Mouse (Mus musculus) cerebral cortex, adult 2 months (tissue): ENCODE measurements around the gene Mt2.

ENCODE experiments used
- WGBS: fragments of 180-500 bp; shearing (Covaris S2); methylation state at CpG from one replicate; pipeline ENCODE4 v1.1.7; 2018; 5-methylcytosine and 5-hydroxymethylcytosine counted together

The Mt2 gene

DNA sequence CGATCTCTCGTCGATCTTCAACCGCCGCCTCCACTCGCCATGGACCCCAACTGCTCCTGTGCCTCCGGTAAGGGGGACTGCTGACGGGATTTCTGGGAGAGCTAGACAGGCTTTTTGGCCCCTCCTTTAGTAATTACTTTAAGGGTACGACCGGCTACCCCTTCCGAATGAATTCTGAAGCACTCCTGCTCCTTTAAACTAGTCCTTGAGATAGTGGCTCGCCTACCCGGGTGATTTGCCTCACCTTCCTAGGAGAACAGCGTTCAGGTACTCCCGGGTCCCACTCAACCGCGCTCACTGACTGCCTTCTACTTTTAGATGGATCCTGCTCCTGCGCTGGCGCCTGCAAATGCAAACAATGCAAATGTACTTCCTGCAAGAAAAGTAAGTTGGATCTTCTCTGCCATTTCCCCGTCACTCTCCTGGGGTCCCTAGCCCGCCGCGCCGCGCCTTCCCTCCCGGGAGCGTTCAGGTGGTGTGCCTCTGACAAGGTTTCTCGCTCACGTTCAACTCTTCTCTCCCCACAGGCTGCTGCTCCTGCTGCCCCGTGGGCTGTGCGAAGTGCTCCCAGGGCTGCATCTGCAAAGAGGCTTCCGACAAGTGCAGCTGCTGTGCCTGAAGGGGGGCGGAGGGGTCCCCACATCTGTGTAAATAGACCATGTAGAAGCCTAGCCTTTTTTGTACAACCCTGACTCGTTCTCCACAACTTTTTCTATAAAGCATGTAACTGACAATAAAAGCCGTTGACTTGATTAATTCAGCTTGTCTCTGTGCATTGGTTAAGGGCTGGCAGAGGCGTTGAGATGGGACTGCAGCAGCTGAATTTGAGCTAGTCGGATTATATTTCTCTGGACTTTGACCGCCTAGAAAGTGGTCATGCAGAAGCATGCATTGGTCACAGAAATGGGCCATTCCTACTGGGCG lies 607 bp downstream of the Mt2 start:
- WGBS, result 5% methylated on average over 39 of the region's 39 CpGs

DNA sequence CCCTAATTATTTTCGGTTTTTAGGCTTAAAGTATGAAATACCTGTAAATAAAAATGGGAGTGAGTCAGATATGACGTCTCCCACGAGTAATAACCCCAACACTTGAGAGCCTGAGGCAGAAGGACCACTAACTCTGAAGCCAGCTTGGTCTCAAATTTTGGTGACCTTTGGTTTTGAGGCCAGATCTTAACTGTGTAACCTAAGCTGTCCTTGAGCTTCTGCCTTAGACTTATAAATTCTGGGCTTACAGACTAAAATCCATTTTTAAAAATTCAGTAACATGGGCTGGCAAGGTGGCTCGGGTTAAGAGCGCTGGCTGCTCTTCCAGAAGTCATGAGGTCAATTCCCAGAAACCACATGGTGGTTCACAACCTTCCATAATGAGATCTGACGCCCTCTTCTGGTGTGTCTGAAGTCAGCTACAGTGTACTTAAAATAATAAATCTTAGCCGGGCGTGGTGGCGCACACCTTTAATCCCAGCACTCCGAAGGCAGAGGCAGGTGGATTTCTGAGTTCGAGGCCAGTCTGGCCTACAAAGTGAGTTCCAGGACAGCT lies 1.5 kb downstream of the Mt2 start:
- 75% methylated on average over 11 of the region's 11 CpGs for WGBS

GRCm38 (mm10) chr8:94174619-94175213 lies 2.3 kb downstream of the Mt2 start:
- 58% methylated on average over 7 of the region's 7 CpGs for WGBS

GRCm38 (mm10) chr8:94177716-94178390 lies 5.4 kb downstream of the Mt2 start:
- 55% methylated on average over 7 of the region's 7 CpGs for WGBS

GRCm38 (mm10) chr8:94178857-94179712 lies 6.6 kb downstream of the Mt2 start, which contains the start of gene Mt1:
TSS of gene Mt1 (plus strand) at chr8:94179082.
- WGBS, result under 1% methylated on average over 50 of the region's 50 CpGs

GRCm38 (mm10) chr8:94179713-94180560 lies 7.5 kb downstream of the Mt2 start:
- WGBS, result 15% methylated on average over 25 of the region's 25 CpGs

DNA sequence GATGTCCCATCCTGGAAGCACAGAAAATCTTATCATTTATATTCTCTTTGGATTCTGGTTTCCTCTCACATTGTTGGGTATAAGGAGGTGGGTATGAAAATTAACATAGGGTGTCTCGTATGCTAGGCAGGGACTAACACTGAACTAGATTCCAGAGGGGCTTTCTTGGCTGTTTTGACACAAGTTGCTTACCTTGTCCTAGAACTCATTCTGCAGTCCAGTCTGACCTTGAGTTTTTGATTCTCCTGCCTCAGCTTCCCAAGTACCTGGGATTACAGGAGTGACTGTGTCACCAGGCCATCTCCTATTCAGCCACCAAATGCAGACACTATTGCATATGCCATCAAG lies 8.1 kb downstream of the Mt2 start:
- WGBS, result 86% methylated on average over 1 of the region's 1 CpGs

DNA sequence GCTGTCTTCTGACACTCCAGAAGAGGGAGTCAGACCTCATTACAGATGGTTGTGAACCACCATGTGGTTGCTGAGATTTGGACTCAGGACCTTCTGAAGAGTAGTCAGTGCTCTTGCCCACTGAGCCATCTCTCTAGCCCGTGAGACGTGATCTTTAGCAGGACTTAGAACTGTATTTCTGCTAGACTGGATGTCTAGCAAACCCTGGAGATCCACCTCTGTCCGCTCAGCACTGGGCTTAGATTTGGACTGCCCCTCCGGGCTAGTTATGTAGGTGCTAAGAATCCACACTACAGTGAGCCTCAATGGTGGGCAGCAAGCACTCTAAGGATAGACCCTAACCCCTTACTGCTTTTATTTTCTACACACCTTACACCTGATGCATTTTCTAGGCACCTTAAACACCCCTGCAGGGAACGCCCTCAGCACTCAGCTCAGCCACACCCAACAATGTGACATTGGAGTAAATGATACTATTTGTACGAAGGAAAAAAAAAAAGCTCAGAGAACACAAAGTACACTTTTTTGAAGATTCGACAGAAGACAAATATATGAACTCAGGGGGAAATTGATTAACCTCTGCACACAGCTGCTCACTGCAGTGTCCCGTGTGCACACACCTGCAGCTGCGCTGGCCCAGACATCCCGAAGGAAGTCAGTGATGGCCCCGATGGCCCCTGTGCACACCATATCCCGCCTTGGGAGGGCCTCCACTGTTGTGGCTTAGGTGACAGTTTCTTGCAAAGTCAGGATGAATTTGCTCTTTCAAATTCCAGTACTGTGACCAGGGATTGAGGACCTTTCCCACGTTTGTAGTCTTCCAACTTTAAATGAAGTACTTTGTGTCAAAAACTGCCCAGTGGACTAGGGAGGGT lies 9.8 kb downstream of the Mt2 start:
- WGBS, result 80% methylated on average over 13 of the region's 13 CpGs

GRCm38 (mm10) chr8:94183117-94183516 lies 10.7 kb downstream of the Mt2 start:
- under 1% methylated on average over 16 of the region's 16 CpGs for WGBS

- WGBS, result 64% methylated on average over 12 of the region's 12 CpGs
Measured at GRCm38 (mm10) chr8:94184357-94184843, 11.9 kb downstream of the Mt2 start.

DNA sequence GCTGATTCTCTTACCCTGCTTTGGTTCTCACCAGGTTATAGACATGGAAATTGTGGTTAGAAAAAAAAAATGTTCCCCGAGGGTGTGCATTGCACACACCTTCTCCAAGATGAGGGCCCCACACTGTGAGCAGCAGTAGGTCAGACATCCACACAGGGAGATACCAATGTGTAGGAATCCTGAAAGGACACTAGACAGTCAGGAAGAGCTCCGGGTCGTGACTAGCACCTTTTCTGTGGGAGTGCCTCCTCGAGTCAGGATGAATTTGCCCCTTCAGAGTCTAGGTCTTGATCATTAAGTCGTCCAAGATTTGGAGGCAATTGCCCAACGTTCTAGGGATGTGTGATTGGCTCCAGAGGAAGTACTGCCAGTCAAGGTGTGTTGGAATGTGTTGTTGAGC lies 13.3 kb downstream of the Mt2 start:
- 87% methylated on average over 6 of the region's 6 CpGs for WGBS

- 45% methylated on average over 17 of the region's 17 CpGs for WGBS
Measured at GRCm38 (mm10) chr8:94186542-94186941, 14.1 kb downstream of the Mt2 start.

DNA sequence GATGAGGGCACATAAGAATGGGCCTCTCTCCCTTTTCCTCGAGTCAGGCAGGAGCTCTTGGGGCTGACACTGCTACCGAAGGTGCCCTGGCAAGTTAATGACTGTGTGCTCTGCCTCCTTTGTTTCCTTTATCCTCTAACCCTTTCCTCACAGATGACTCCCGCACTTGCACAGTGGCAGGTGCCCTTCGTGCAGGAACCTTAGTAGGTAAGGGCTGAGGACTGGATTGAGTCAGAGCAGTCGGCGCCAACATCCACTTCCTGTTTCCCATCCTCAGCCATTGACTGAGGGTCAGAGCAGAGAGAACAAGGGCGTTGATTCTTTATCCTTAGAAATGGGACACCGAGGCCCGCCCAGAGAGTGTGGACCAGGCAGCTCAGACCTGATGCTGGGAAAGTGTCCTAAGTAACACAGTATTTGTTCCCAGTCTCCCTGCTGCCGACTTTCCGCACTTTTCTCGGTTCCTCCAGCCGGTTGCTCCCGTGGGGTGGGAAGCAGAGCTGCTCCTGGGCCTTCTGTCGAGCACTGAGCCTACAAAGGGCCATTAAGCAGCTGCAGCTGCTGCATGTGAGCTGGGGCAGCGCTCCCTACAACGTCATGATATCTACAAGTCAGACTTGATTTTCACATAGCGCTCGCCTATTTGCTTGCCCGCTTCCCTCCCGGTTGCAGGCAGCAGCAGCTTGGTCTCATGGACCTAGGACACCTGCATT lies 15.0 kb downstream of the Mt2 start:
- WGBS, result 67% methylated on average over 21 of the region's 21 CpGs

- WGBS, result 52% methylated on average over 13 of the region's 13 CpGs
Measured at GRCm38 (mm10) chr8:94189275-94190031, 17.0 kb downstream of the Mt2 start.

DNA sequence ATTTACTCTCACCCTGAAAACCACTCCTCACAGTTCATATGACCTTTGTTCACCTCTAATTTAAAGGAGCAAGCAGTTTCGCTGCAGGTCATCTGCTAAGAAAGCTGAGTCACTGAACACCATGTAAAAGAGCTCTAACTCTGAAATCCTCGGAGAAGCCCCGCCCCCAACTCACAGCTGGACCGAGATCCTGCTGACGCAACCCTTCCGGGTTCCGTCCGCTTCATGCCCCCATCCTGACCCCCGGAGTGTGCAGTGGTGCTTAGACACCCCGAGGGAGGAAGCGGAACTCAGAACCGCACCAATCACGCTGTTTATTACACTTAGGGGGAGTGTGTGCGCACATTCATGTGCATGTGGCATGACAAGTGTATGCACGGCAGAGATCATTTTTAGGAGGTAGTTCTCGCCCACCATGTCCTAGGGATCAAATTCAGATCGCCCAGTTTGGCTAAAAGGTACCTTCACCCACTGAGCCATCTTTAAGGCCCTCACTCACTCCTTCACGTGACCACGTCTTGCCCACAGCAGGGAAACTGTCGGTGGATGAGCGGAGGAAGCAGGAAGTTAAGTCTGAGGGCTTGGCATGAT lies 18.7 kb downstream of the Mt2 start:
- 54% methylated on average over 21 of the region's 21 CpGs for WGBS

- WGBS, result 73% methylated on average over 1 of the region's 1 CpGs
Measured at GRCm38 (mm10) chr8:94192926-94193325, 20.5 kb downstream of the Mt2 start.

DNA sequence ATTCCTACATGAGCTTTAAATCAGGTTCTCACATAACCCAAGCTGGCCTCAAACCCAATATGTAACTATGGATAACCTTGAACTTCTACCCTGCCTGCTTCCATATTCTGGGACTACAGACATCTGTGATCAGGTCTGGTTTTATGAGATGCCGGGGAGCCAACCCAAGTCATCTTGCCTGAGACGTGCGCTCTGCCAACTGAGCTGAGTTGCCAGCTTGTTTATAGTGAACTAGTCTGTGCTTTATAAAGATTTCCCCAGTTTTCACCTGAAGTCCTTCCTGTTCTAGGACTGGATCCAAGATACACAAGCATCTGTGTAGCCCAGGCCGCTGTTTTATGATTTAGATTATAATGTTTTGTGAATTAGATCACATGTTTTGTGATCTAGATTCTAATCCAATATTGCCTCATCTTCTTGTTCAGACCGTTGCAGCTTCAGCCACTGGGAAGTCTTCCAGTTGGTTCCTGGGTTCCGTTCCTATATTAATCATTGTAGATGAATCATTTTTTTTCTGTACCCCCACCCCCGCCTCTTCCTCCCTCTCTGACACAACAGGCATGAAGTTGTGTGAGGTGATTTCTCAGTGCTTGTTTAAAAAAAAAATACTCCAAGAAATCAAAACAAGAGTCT lies 22.2 kb downstream of the Mt2 start:
- 44% methylated on average over 7 of the region's 7 CpGs for WGBS
